Mouse (Mus musculus): ENCODE measurements at regions not wholly inside any gene's neighbourhood (a gene's known extent, or its start where the extent isn't known, plus 50 kb on each side); places are given as distances from the start of the nearest gene placed in this dataset.
A peak's percentile ranks its signal among the peaks of the same experiment; 100 is the strongest.

- no peak for ATAC-seq (replicated peaks; ENCODE audit: low FRiP score, low TSS enrichment, poor library complexity, severe bottlenecking)
Observed at GRCm38 (mm10) chr15:97138265-97138664, 82.5 kb upstream of the Slc38a4 start.

- peak; percentile 59; the same call in 1 of the 2 replicates for ATAC-seq (replicated peaks; ENCODE audit: low FRiP score, low TSS enrichment, poor library complexity, severe bottlenecking)
Observed at GRCm38 (mm10) chr15:97135291-97135690, 79.5 kb upstream of the Slc38a4 start.

GRCm38 (mm10) chr15:97127771-97128170 is 72.0 kb upstream of the Slc38a4 start:
- no peak for ATAC-seq (replicated peaks; ENCODE audit: low FRiP score, low TSS enrichment, poor library complexity, severe bottlenecking)

GRCm38 (mm10) chr15:97125836-97126822 is 70.4 kb upstream of the Slc38a4 start:
- no peak for ATAC-seq (replicated peaks; ENCODE audit: low FRiP score, low TSS enrichment, poor library complexity, severe bottlenecking)

- no peak for ATAC-seq (replicated peaks; ENCODE audit: low FRiP score, low TSS enrichment, poor library complexity, severe bottlenecking)
Observed at GRCm38 (mm10) chr15:97122263-97122662, 66.5 kb upstream of the Slc38a4 start.

- no peak for ATAC-seq (replicated peaks; ENCODE audit: low FRiP score, low TSS enrichment, poor library complexity, severe bottlenecking)
Observed at GRCm38 (mm10) chr15:97112452-97113200, 56.9 kb upstream of the Slc38a4 start.

- no peak for ATAC-seq (replicated peaks; ENCODE audit: low FRiP score, low TSS enrichment, poor library complexity, severe bottlenecking)
Observed at GRCm38 (mm10) chr15:97111320-97112192, 55.8 kb upstream of the Slc38a4 start.

- 0 out of 2 replicates have a peak, but pooled peaks have one; percentile 4 for ATAC-seq (replicated peaks; ENCODE audit: low FRiP score, low TSS enrichment, poor library complexity, severe bottlenecking)
Observed at GRCm38 (mm10) chr15:97107779-97108178, 52.0 kb upstream of the Slc38a4 start.

GRCm38 (mm10) chr15:97106556-97106955 is 50.8 kb upstream of the Slc38a4 start:
- no peak for ATAC-seq (replicated peaks; ENCODE audit: low FRiP score, low TSS enrichment, poor library complexity, severe bottlenecking)

Data from megakaryocyte-erythroid progenitor cell, adult 5-6 weeks (primary cell).